Mouse (Mus musculus): ENCODE data around the gene Gm17545. TPM values are rescaled to one million over a fixed set of nuclear protein-coding genes. Genes with fewer than 3 reads are reported as not detected.
A peak's percentile ranks its signal among the peaks of the same experiment; 100 is the strongest.
"Not testable (repeated sequence)": the region's sequence is repeated elsewhere in the genome, so short reads cannot be mapped to it uniquely, and the experiment has no call there.

Gm17545 gene
- not detected for total RNA-seq (2021)
- long read RNA-seq, experiment 1: 0 reads
- long read RNA-seq, experiment 2, partial matches to known transcripts: 0 of 2 reads
- long read RNA-seq, experiment 2, other reads (novel, unspliced or antisense): 2 of 2 reads

- DNase-seq (ENCODE audit: low spot score in 2 of 2); H3K27ac ChIP-seq; H3K4me3 ChIP-seq: not testable (repeated sequence)
These were observed at the start of gene Gm17545 for GRCm38 (mm10) chr9:22453990-22454389. Gene Gm17545, plus strand, starts transcription at chr9:22454290.

- no peak for TF ChIP-seq CTCF (conservative IDR thresholded peaks at IDR 0.05)
- DNase-seq (ENCODE audit: low spot score in 2 of 2): no peak
- H3K27ac ChIP-seq: no peak overlapping the region
- no peak overlapping the region for H3K4me3 ChIP-seq
These were observed 48.7 kb upstream of the Gm17545 start for GRCm38 (mm10) chr9:22405414-22405813.

- not testable (repeated sequence) for DNase-seq (ENCODE audit: low spot score in 2 of 2); H3K4me3 ChIP-seq; H3K27ac ChIP-seq
- TF ChIP-seq CTCF (conservative IDR thresholded peaks at IDR 0.05): 0 out of 2 replicates have a peak, but pooled peaks have one; percentile 26
These were observed 46.5 kb upstream of the Gm17545 start for GRCm38 (mm10) chr9:22407633-22408032.

- TF ChIP-seq CTCF (conservative IDR thresholded peaks at IDR 0.05): peak; percentile 69
- peak; percentile 36 to 46 for DNase-seq (ENCODE audit: low spot score in 2 of 2)
- H3K27ac ChIP-seq, H3K4me3 ChIP-seq: not testable (repeated sequence)
These were observed 45.7 kb upstream of the Gm17545 start for GRCm38 (mm10) chr9:22408344-22408743.

GRCm38 (mm10) chr9:22409501-22409900 is 44.6 kb upstream of the Gm17545 start:
- H3K4me3 ChIP-seq: no peak overlapping the region
- H3K27ac ChIP-seq: no peak overlapping the region
- peak; percentile 45 for TF ChIP-seq CTCF (conservative IDR thresholded peaks at IDR 0.05)
- no peak for DNase-seq (ENCODE audit: low spot score in 2 of 2)

- TF ChIP-seq CTCF (conservative IDR thresholded peaks at IDR 0.05): peak; percentile 94
- H3K27ac ChIP-seq: peak within 1 kb of the TSS; percentile 87
- peak; percentile 97 to 99 for DNase-seq (ENCODE audit: low spot score in 2 of 2)
- peak within 1 kb of the TSS; percentile 83 for H3K4me3 ChIP-seq
These were observed 42.9 kb upstream of the Gm17545 start, which contains the start of gene 9530077C05Rik for GRCm38 (mm10) chr9:22411002-22411857. Gene 9530077C05Rik, plus strand, starts transcription at chr9:22411513.

GRCm38 (mm10) chr9:22416187-22416586 is 37.9 kb upstream of the Gm17545 start:
- DNase-seq (ENCODE audit: low spot score in 2 of 2): no peak
- Histone ChIP-seq H3K4me3 (no peak overlapping the region), H3K27ac (no peak overlapping the region)
- TF ChIP-seq CTCF (conservative IDR thresholded peaks at IDR 0.05): no peak

GRCm38 (mm10) chr9:22417547-22417946 is 36.5 kb upstream of the Gm17545 start:
- TF ChIP-seq CTCF (conservative IDR thresholded peaks at IDR 0.05): no peak
- no peak for DNase-seq (ENCODE audit: low spot score in 2 of 2)
- peak overlapping the region; percentile 43; the same call in 1 of the 2 replicates for H3K27ac ChIP-seq
- no peak overlapping the region for H3K4me3 ChIP-seq

GRCm38 (mm10) chr9:22419877-22420276 is 34.2 kb upstream of the Gm17545 start:
- no peak overlapping the region for H3K4me3 ChIP-seq
- TF ChIP-seq CTCF (conservative IDR thresholded peaks at IDR 0.05): no peak
- DNase-seq (ENCODE audit: low spot score in 2 of 2): no peak
- no peak overlapping the region for H3K27ac ChIP-seq

- no peak for TF ChIP-seq CTCF (conservative IDR thresholded peaks at IDR 0.05)
- no peak for DNase-seq (ENCODE audit: low spot score in 2 of 2)
These were observed 33.6 kb upstream of the Gm17545 start for GRCm38 (mm10) chr9:22420491-22420890.

GRCm38 (mm10) chr9:22422559-22422958 is 31.5 kb upstream of the Gm17545 start:
- no peak overlapping the region for H3K4me3 ChIP-seq
- TF ChIP-seq CTCF (conservative IDR thresholded peaks at IDR 0.05): no peak
- no peak overlapping the region for H3K27ac ChIP-seq
- no peak for DNase-seq (ENCODE audit: low spot score in 2 of 2)

More at GRCm38 (mm10) chr9:22420491-22420890, 33.6 kb upstream of the Gm17545 start:
- Histone ChIP-seq H3K4me3 (no peak overlapping the region), H3K27ac (no peak overlapping the region)

GRCm38 (mm10) chr9:22423507-22423906 is 30.6 kb upstream of the Gm17545 start:
- H3K27ac ChIP-seq: no peak overlapping the region
- H3K4me3 ChIP-seq: no peak overlapping the region
- TF ChIP-seq CTCF (conservative IDR thresholded peaks at IDR 0.05): no peak
- DNase-seq (ENCODE audit: low spot score in 2 of 2): no peak

GRCm38 (mm10) chr9:22424196-22424595 is 29.9 kb upstream of the Gm17545 start:
- no peak for TF ChIP-seq CTCF (conservative IDR thresholded peaks at IDR 0.05)
- no peak for DNase-seq (ENCODE audit: low spot score in 2 of 2)
- Histone ChIP-seq H3K4me3 (no peak overlapping the region), H3K27ac (no peak overlapping the region)

- H3K4me3 ChIP-seq: no peak overlapping the region
- H3K27ac ChIP-seq: no peak overlapping the region
- no peak for DNase-seq (ENCODE audit: low spot score in 2 of 2)
- no peak for TF ChIP-seq CTCF (conservative IDR thresholded peaks at IDR 0.05)
These were observed 29.4 kb upstream of the Gm17545 start for GRCm38 (mm10) chr9:22424719-22425118.

Data from layer of hippocampus, adult 2 months (tissue).